Mouse (Mus musculus) neutrophil, adult 5-6 weeks (primary cell): ENCODE results near the gene Abcb6. TPM values are rescaled to one million over a fixed set of nuclear protein-coding genes. Genes with fewer than 3 reads are reported as not detected.

Experiments used
- ATAC-seq: fragments of 151-379, 151-347 bp; 2 replicates; pipeline ENCODE4 v1.8.0; 2017; ENCODE audit warnings: mild to moderate bottlenecking, moderate TSS enrichment; ENCODE audit not compliant: insufficient number of reproducible peaks, poor library complexity, low FRiP score, severe bottlenecking; ENCODE audit errors: extremely low read depth
- total RNA-seq: library from RNA; stranded (forward); fragments of 200-1000 nt; gene quantifications from 2 replicates; pipeline ENCODE4 v1.2.3, GENCODE M21; 2017

Gene Abcb6
- total RNA-seq, 1 experiment from 2014 or later = 2.1 TPM

DNA sequence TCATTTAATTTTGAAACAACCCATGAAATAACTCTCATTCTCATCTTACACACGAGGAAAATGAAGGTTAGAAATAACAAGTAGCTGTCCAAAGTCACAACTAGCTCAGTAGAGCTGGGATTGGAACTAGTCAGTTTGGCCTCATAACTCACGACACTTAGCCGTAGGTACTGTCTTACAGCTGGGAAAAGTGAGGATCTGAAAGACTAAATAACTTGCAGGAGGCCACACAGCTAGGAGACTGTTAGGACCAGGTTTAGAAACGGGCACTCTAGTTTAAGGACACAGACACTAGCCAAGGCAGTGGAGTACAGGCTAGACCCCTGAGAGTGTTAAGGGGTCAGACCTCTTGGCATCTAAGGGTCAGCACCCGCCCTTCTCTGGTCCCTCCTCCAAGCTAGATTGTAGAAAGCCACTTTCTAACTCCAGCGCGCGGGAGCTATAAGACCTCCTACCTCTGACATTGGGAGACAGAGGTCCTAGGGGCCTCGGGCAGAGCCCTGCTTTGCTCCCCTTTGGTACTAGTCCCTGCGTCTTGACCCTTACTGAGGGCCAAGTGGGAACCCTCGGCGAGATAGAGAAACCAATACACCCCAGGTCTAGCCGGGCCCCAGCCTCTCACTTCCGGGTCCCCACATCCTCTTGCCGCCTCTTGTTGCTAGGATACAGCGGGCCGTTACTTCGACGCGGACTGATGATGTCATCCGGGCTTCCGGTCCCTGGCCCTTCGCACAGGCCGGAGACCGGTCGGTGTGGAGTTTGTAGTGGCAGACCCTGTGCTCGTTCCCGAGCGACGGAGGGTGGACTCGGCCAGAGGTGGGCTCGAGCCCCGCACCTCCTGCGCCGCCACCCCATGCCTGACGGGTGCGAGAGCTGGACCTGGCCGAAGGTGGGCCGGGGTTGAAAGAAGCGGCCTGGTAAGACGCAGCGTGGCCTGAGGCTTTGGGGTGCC lies 30.2 kb upstream of the Abcb6 start, which contains the start of the genes Glb1l and Stk16:
TSS of gene Glb1l (minus strand) at position 678 of the 952 bp plus-strand sequence.
TSS of gene Stk16 (plus strand) at position 703 of the 952 bp plus-strand sequence.
- ATAC-seq = peak; percentile 94

GRCm38 (mm10) chr1:75208967-75209678 lies 28.9 kb upstream of the Abcb6 start:
- ATAC-seq = no peak

DNA sequence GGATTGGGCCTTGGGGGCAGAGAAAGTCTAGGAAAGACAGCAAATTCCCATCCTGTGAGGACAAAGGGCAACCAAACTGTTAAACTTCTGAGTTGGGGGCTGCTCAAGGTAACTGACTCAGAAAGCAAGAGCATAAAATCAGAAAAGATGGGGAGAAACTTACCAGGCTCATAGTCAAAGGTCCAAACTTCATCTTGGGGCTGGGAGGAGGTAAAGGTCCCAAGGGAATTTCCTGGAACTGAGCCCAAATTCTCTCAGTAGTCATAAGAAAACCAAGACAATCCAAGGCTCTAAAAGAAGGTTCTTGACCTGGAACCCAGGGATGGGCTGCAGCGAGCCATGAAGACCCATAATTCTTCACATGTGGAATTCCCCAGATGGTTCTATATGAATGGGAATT lies 21.0 kb upstream of the Abcb6 start:
- no peak for ATAC-seq

- no peak; the same call in 1 of the 2 replicates for ATAC-seq
Measured at GRCm38 (mm10) chr1:75192452-75192851, 12.3 kb upstream of the Abcb6 start.

GRCm38 (mm10) chr1:75191622-75192402 lies 11.6 kb upstream of the Abcb6 start, which contains the start of the genes Ankzf1 and Atg9a:
Gene Ankzf1, plus strand, starts transcription at chr1:75192151.
Gene Atg9a, minus strand, starts transcription at chr1:75192196.
- peak; percentile 95 for ATAC-seq

DNA sequence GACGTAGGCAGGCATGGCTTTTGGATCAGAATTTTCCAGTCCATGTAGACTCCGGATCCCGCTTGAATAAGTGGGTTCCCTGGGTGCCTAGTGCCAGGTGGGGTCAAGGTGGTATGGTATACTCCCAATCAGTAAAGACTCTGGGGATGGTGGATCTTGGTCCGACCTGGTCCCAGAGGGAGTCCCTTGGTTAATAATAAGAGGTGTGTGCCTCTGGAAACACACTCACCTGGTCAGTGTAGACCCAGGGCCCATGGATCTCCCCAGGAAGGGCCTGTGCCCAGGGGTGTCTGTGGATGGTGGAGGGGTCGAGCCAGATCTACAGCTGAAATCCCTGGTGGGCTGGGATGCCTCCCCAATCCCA lies 11.0 kb upstream of the Abcb6 start:
- ATAC-seq = no peak

- no peak for ATAC-seq
Measured at GRCm38 (mm10) chr1:75190577-75190976, 10.4 kb upstream of the Abcb6 start.

DNA sequence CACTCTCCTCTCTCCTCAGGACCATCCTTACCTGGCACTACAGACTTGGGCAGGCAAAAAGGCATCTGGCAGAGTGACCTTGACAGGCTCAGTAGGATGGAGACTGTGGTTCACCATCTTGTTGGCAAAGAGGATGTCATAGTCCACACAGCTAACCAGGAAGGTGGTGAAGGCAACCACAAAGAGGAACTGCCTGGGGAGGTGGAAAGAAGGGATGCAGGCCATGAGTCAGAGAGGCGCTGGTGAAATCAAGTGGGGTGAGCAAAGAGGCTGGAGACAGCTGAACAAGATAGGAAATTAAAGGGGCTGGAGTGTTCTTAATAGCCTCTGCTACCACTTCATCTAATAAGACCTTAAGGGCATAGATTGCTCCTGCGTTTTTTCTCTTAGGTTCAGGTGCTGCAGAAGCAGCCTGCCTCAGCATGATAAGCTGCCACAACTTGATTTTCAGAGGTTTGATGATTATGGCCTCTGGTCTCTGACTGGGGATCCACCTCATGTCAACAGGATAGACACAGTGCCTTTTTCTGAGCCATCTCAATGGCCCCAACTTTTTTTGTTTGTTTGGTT lies 7.8 kb upstream of the Abcb6 start:
- peak; percentile 68 for ATAC-seq

GRCm38 (mm10) chr1:75187126-75187525 lies 6.9 kb upstream of the Abcb6 start:
- ATAC-seq = no peak

DNA sequence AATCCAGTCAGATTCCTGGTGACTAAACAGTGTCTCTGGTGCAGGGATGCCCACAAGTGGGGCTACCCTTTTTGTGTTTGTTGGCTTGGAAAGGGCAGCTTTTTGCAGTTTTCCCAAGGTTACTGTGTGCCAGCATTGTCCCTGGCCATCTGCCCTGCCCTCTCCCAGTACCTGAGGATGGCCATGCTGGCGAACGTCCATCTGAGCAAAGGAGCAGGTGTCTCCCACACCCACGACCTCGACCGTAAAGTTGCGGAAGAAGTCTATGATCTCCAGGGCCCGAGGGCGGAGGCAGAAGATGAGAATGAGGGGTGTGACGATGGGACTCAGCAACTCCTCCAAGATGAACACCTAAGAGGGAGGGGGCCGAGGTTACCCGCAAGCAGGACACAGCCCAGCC lies 5.3 kb upstream of the Abcb6 start:
- no peak for ATAC-seq

DNA sequence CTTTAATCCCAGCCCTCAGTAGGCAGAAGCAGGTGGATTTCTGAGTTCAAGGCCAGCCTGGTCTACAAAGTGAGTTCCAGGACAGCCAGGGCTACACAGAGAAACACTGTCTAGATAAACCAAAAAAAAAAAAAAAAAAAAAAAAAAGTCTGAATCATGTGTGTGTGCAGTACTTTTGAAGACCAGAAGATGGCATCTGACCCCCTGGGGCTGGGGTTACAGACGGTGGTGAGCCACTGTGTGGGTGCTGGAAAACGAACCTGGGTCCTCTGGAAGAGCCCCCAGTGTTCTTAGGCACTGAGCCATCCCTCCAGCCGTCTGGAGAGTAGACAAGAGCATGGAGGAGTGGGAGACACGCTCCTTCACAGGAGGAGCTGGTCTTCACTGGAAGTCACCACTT lies 2.0 kb upstream of the Abcb6 start:
- no peak for ATAC-seq

GRCm38 (mm10) chr1:75181377-75181870 lies 1.2 kb upstream of the Abcb6 start:
- ATAC-seq = no peak

GRCm38 (mm10) chr1:75180741-75181140 lies 549 bp upstream of the Abcb6 start:
- ATAC-seq = no peak

- no peak for ATAC-seq
Measured at GRCm38 (mm10) chr1:75179334-75180104, 673 bp downstream of the Abcb6 start.

DNA sequence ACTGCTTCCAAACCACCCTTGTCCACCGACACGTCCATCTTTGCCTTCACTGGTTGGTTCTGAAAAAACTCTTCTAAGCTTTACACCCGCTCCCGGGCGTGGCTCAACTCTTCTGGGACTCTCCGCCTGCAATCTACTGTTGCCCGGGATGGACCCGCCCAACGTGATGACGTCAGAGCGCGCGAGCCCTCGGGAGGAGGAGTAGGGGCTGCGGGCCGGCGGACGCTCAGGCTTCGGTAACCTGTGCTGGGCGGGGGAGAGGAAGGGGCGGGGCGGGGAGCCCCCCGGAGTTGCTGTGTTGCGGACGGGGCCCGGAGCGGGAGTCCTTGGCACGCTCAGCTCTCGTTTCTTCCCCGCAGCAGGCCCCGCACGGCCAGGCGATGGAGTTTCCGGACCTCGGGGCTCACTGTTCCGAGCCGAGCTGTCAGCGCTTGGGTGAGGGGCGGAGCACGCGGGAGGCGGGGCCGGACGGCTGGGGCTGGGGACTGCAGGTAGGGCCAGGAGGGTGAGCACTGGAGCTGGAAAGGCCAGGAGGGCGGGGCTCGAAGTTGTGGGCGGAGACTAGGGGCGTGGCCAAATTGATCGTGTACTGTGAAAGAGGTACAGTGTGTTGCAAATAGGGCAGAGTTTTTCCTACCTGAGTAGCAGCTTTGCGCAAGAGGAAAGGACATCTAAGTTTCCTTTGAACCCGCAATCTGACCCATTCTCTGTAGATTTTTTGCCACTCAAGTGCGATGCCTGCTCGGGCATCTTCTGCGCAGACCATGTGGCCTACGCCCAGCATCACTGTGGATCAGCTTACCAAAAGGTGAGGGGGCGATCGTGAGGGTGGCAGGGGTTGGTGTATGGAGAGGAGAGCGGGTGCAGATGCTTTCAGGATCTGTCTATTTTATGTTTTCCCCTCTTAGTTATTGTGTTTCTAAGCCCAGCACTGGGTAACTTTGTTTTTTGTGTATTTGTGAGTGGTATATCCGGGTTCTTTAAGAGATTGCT lies 11.4 kb downstream of the Abcb6 start, which contains the start of gene Zfand2b:
TSS of gene Zfand2b (plus strand) at position 175 of the 993 bp plus-strand sequence.
- ATAC-seq = peak; percentile 91

DNA sequence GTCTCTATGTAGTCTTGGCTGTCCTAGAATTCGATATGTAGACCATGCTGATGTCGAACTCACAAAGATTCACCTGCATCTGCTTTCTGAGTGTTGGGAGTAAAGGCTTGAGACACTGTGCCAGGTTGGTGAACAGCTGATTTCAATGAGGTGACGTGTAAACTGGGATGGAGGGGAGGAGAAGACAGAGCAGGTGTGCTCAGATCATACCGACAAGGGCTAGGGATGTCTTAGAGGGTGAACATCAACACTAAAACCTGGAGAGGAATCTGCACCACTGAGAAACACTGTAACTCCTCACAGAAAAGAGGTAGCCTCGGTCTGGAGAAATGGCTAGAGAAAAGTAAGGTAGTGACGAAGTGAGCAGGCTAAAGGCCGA lies 12.1 kb downstream of the Abcb6 start:
- ATAC-seq = no peak

DNA sequence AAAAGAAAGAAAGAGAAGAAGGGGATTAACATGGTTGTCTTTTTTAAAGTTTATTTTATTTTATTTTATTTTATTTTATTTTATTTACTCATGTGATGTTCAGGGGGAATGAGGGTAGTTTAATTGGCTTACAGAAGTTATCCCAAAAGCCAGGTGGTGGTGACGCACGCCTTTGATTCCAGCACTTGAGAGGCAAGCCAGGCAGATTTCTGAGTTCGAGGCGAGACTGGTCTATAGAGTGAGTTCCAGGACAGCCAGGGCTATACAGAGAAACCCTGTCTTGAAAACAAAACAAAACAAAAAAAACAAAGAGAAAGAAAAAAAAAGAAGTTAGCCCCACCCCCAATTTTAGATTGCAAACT lies 20.0 kb downstream of the Abcb6 start:
- ATAC-seq = no peak
